Mouse (Mus musculus) liver, embryonic 14.5 days (tissue): ENCODE measurements around the gene Gpatch8.

Source experiments
- CTCF ChIP-seq: IDR thresholded peaks from 2 replicates; pipeline ENCODE4 v1.5.1; 2016; ENCODE audit warnings: antibody characterized with exemption, low read depth, control low read depth
- EP300 ChIP-seq: IDR thresholded peaks from 2 replicates; pipeline ENCODE4 v1.6.1; 2016; ENCODE audit warnings: antibody characterized with exemption, low read depth

- no peak for TF ChIP-seq EP300
- no peak for TF ChIP-seq CTCF
Observed at GRCm38 (mm10) chr11:102446581-102447461, 109.4 kb downstream of the Gpatch8 start.
